Mouse (Mus musculus): Measurements from ENCODE around the gene Arl5a. TPM values are rescaled to one million over a fixed set of nuclear protein-coding genes. Genes with fewer than 3 reads are reported as not detected.

The Arl5a gene
- 51.8 and 52.7 TPM in 2 replicates for total RNA-seq (2021)
- long read RNA-seq, full-length matches to known transcripts = 26 of 33 reads
- long read RNA-seq, partial matches to known transcripts = 0 of 33 reads
- long read RNA-seq, other reads (novel, unspliced or antisense) = 7 of 33 reads

GRCm38 (mm10) chr2:52424747-52425522, at the start of gene Arl5a:
Gene Arl5a, minus strand, starts transcription at chr2:52424901.
- peak; percentile 99 for DNase-seq

GRCm38 (mm10) chr2:52471545-52472291, 47.0 kb upstream of the Arl5a start:
- no peak for DNase-seq

- no peak for DNase-seq
Measured at GRCm38 (mm10) chr2:52470044-52470560, 45.4 kb upstream of the Arl5a start.

- no peak for DNase-seq
Measured at GRCm38 (mm10) chr2:52467629-52468028, 42.9 kb upstream of the Arl5a start.

GRCm38 (mm10) chr2:52461206-52461967, 36.7 kb upstream of the Arl5a start:
- no peak for DNase-seq

- no peak for DNase-seq
Measured at GRCm38 (mm10) chr2:52455606-52456479, 31.1 kb upstream of the Arl5a start.

GRCm38 (mm10) chr2:52449818-52450217, 25.1 kb upstream of the Arl5a start:
- DNase-seq = no peak

- DNase-seq = no peak
Measured at GRCm38 (mm10) chr2:52448916-52449315, 24.2 kb upstream of the Arl5a start.

GRCm38 (mm10) chr2:52446648-52447047, 21.9 kb upstream of the Arl5a start:
- DNase-seq = no peak

GRCm38 (mm10) chr2:52442125-52442524, 17.4 kb upstream of the Arl5a start:
- DNase-seq = no peak

GRCm38 (mm10) chr2:52440420-52441015, 15.8 kb upstream of the Arl5a start:
- DNase-seq = no peak

GRCm38 (mm10) chr2:52438437-52438836, 13.7 kb upstream of the Arl5a start:
- DNase-seq = no peak

GRCm38 (mm10) chr2:52438013-52438412, 13.3 kb upstream of the Arl5a start:
- DNase-seq = peak; percentile 85

- no peak for DNase-seq
Measured at GRCm38 (mm10) chr2:52435919-52436632, 11.4 kb upstream of the Arl5a start.

GRCm38 (mm10) chr2:52433365-52433764, 8.7 kb upstream of the Arl5a start:
- DNase-seq = no peak

- no peak for DNase-seq
Measured at GRCm38 (mm10) chr2:52427383-52427782, 2.7 kb upstream of the Arl5a start.

GRCm38 (mm10) chr2:52426041-52426440, 1.3 kb upstream of the Arl5a start:
- no peak for DNase-seq

GRCm38 (mm10) chr2:52425523-52425795, 758 bp upstream of the Arl5a start:
- no peak for DNase-seq

- DNase-seq = peak; percentile 49
Measured at GRCm38 (mm10) chr2:52424248-52424728, 413 bp downstream of the Arl5a start.

- no peak for DNase-seq
Measured at GRCm38 (mm10) chr2:52423611-52424247, 972 bp downstream of the Arl5a start.

Data from adrenal gland, postnatal 25 days (tissue).